Mouse (Mus musculus): ENCODE data around the gene Flot2. TPM values are rescaled to one million over a fixed set of nuclear protein-coding genes. Genes with fewer than 3 reads are reported as not detected.

Gene Flot2
- total RNA-seq, 2 experiments from 2014 or later = 46.0 to 49.8 TPM

DNA sequence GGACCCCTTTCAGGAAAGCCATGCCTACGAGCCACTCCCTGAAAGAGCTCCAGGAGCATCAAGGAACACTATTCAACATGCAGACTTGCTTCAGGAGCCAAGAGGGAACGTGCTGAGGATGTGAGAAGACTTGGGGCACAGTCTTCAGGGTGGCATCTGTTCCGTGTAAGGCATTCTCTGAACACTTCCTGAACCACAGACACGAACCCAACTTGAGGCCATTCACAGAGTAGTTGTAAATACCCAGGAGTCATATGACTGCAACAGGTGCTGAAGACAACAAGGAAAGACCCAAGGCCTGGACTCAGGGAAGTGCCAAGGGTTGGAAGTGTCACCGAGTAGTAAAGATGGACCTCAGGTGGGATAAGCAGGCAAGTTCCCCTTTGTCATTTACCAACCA is 29.8 kb downstream of the Flot2 start:
- TF ChIP-seq CTCF (IDR thresholded peaks at IDR 0.05) = no peak
- intact Hi-C loops (cut with DNase I) = no loop called here
- no peak for DNase-seq
- no peak overlapping the region for H3K27ac ChIP-seq
- no peak overlapping the region for H3K4me3 ChIP-seq

GRCm38 (mm10) chr11:78069130-78069529 is 31.4 kb downstream of the Flot2 start:
- Histone ChIP-seq H3K27ac (no peak overlapping the region), H3K4me3 (no peak overlapping the region)
- no peak for DNase-seq
- TF ChIP-seq CTCF (IDR thresholded peaks at IDR 0.05) = no peak
- intact Hi-C loops (cut with DNase I) = no loop called here

DNA sequence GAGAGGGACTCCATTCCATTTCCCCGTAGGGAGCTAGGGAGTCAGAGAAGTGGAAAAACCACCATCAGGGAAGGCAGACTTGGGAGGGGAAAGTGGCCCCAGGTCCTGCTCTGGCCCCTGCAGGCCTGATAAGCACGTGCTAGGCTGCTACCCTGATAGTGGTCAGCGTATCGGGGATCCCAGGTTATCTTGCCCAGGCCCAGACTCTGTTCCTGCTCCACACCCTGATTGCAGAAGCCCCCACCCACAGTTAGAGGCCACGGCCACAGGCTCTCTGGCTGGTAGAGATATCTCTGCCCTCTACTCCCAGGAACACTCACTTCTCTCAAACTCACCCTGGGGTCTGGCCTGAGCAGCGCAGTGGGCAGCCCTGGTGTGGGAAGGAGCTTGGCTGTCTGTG is 31.9 kb downstream of the Flot2 start:
- intact Hi-C loops (cut with DNase I) = no loop called here
- no peak overlapping the region for H3K27ac ChIP-seq

DNA sequence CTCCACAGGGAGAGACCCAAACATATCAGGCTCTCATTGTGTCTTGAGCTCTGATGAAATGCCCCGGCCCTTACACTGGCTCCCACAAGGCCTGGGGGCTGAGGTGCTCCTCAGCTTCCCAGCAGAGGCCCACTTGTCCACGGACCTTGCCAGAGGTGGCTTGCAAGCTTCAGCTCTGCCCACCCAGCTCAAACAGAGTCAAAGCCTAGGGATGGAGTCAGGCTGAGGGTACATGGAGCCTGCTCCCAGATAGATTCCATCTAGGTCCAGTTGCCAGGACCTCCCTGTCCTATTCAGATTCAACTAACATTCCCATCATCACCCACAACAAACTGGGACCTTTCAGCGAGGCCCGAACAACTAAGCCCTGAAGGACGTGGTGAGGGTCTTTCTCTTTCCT is 34.2 kb downstream of the Flot2 start:
- H3K4me3 ChIP-seq = no peak overlapping the region
- no peak for TF ChIP-seq CTCF (IDR thresholded peaks at IDR 0.05)
- no peak for DNase-seq
- intact Hi-C loops (cut with DNase I) = no loop called here
- H3K27ac ChIP-seq = no peak overlapping the region

More for the DNA sequence above, 31.9 kb downstream of the Flot2 start:
- no peak overlapping the region for H3K4me3 ChIP-seq
- TF ChIP-seq CTCF (IDR thresholded peaks at IDR 0.05) = no peak
- DNase-seq = no peak

- intact Hi-C loops (cut with DNase I) = no loop called here
- Histone ChIP-seq H3K27ac (no peak overlapping the region), H3K4me3 (no peak overlapping the region)
- TF ChIP-seq CTCF (IDR thresholded peaks at IDR 0.05) = no peak
- no peak for DNase-seq
Measured at GRCm38 (mm10) chr11:78072425-78073130, 34.8 kb downstream of the Flot2 start.

GRCm38 (mm10) chr11:78073577-78074276 is 36.0 kb downstream of the Flot2 start:
- intact Hi-C loops (cut with DNase I) = no loop called here
- Histone ChIP-seq H3K27ac (no peak overlapping the region), H3K4me3 (no peak overlapping the region)
- no peak for TF ChIP-seq CTCF (IDR thresholded peaks at IDR 0.05)
- DNase-seq = no peak

DNA sequence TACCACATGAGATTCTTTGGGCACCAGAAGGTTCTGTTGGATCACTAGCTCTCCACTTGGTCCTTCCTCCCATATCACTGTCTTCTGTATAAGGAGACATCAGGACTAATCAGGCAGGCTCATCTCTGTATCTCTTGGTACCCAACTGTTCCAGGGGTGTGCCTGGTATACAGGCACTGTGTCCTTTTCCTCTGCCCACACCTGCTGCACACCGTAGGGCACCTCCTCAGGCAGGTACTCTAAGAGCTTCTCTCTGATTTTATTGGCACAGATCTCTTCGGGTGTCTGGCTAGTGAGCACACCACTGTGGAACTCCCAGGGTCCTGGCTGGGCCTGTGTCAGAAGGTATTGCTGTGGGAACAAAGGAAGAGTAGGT is 36.5 kb downstream of the Flot2 start:
- no peak for TF ChIP-seq CTCF (IDR thresholded peaks at IDR 0.05)
- no peak overlapping the region for H3K27ac ChIP-seq
- H3K4me3 ChIP-seq = no peak overlapping the region
- intact Hi-C loops (cut with DNase I) = no loop called here
- no peak for DNase-seq

DNA sequence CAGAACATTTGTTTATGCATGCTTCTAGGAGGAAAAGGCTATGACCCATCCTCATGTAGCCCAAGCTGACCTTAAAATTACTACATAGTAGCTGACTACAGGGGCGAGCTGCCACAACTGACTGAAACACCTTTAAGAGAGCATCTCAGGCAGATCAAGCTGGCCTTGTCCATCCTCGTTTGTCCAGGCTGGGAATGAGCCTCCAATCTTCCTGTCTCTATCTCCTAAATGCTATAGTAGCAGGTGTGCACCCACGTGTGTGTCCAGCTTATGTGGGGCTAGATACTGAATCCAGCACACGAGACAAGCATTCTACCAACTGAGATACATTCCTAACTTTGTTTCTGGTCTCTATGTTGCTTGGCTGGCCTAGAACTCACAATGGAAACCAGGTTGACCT is 36.9 kb downstream of the Flot2 start:
- H3K4me3 ChIP-seq = no peak overlapping the region
- intact Hi-C loops (cut with DNase I) = no loop called here

GRCm38 (mm10) chr11:78079961-78080921 is 42.5 kb downstream of the Flot2 start, which contains the start of gene Eral1:
TSS of gene Eral1 (minus strand) at chr11:78080383.
- Histone ChIP-seq H3K4me3 (peak within 1 kb of the TSS; percentile 97), H3K27ac (peak within 1 kb of the TSS; percentile 86)
- peak; percentile 88 for DNase-seq
- TF ChIP-seq CTCF (IDR thresholded peaks at IDR 0.05) = 0 out of 2 replicates have a peak, but pooled peaks have one; percentile 8
- intact Hi-C loops (cut with DNase I) = no loop called here

More for the DNA sequence above, 36.9 kb downstream of the Flot2 start:
- no peak overlapping the region for H3K27ac ChIP-seq
- no peak for TF ChIP-seq CTCF (IDR thresholded peaks at IDR 0.05)
- DNase-seq = no peak

- intact Hi-C loops (cut with DNase I) = no loop called here
- Histone ChIP-seq H3K27ac (no peak overlapping the region), H3K4me3 (no peak overlapping the region)
- no peak for DNase-seq
- no peak for TF ChIP-seq CTCF (IDR thresholded peaks at IDR 0.05)
Measured at GRCm38 (mm10) chr11:78083595-78083994, 45.9 kb downstream of the Flot2 start.

GRCm38 (mm10) chr11:78086925-78087479 is 49.3 kb downstream of the Flot2 start:
- intact Hi-C loops (cut with DNase I) = no loop called here
- no peak for TF ChIP-seq CTCF (IDR thresholded peaks at IDR 0.05)
- Histone ChIP-seq H3K27ac (no peak overlapping the region), H3K4me3 (no peak overlapping the region)
- no peak for DNase-seq

- intact Hi-C loops (cut with DNase I) = no loop called here
- no peak overlapping the region for H3K4me3 ChIP-seq
- TF ChIP-seq CTCF (IDR thresholded peaks at IDR 0.05) = no peak
- no peak overlapping the region for H3K27ac ChIP-seq
- DNase-seq = no peak
Measured at GRCm38 (mm10) chr11:78087756-78088281, 50.1 kb downstream of the Flot2 start.

Data from gastrocnemius, adult 2 months (tissue).